ENCODE assay signal across 10 mouse cellular contexts in the genomic region with DNA sequence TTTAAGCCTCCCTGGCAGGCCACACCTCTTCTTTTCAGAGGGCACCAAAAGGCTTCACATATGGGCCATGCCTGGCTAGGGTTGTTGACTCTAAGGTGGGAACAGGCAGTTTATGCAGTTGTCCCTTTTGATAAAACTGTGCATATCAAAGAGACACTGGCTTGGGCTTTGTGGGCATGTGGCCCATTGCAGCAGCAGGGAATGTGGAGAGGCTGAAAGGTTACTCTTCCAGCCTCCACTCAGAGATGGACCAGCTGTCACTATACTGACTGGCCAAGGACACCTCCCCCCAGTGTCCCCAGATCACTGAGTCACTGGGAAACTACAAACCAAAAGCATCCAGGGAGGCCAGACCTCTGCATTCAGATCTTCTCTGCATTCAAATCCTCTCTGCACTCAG.
DNase-seq lines count a peak whose midpoint lies in the region; ATAC-seq and TF ChIP-seq lines count a peak whose summit lies in the region.
"Had no signal": no experiment of that assay in that cellular context is flagged by ENCODE, and none has a peak within 500 bp of the region (broad histone marks: within the 10 kb centered on the region; RNA-seq: fewer than 3 reads in every experiment).

No protein-coding gene starts in this region.

- no peak for TF ChIP-seq POLR2A in heart, adult 2 months (IDR thresholded peaks at IDR 0.05; ENCODE audit: insufficient read depth, low read depth, low read length)

- H3K4me1 ChIP-seq in heart, adult 2 months (ENCODE audit: control insufficient read depth, insufficient read depth, low read length): no peaks in the 10 kb centered on the region
- H3K4me1 ChIP-seq in heart, embryonic 12.5 days (replicated peaks): no peaks in the 10 kb centered on the region
- H3K4me1 ChIP-seq in forebrain, embryonic 14.5 days (ENCODE audit: control insufficient read depth, insufficient read depth, low read length): peaks cover 39% of the 10 kb centered on the region
- H3K4me1 ChIP-seq in midbrain, postnatal 0 days (ENCODE audit: insufficient read depth, low read length): 0 out of 2 replicates have a peak, but pooled peaks cover 8% of the 10 kb centered on the region

- intact Hi-C loops in heart, adult 2 months (cut with DNase I): no loop called here

- no peak for TF ChIP-seq CTCF in heart, adult 2 months (IDR thresholded peaks at IDR 0.05)
- TF ChIP-seq CTCF in midbrain, postnatal 0 days (IDR thresholded peaks at IDR 0.05): no peak

- H3K27ac ChIP-seq in heart, adult 2 months: no peak overlapping the region
- no peak overlapping the region for H3K27ac ChIP-seq in heart, embryonic 12.5 days (ENCODE audit: poor library complexity, severe bottlenecking)
- peak overlapping the region; percentile 85 for H3K27ac ChIP-seq in forebrain, embryonic 14.5 days (ENCODE audit: low read depth, low read length)
- no peak overlapping the region for H3K27ac ChIP-seq in midbrain, postnatal 0 days (ENCODE audit: low read depth, low read length)
- H3K27ac ChIP-seq: kidney, postnatal 0 days had no signal

- ATAC-seq in heart, embryonic 12.5 days (ENCODE audit: insufficient number of reproducible peaks, low FRiP score): no peak
- ATAC-seq in forebrain, embryonic 14.5 days: no peak
- no peak for ATAC-seq in midbrain, postnatal 0 days (ENCODE audit: low FRiP score)
- ATAC-seq in megakaryocyte, adult 5-6 weeks (ENCODE audit: poor library complexity, severe bottlenecking): no peak

- H3K27me3 ChIP-seq in heart, adult 2 months (ENCODE audit: control insufficient read depth, insufficient read depth, low read length): no peaks in the 10 kb centered on the region
- H3K27me3 ChIP-seq in heart, embryonic 12.5 days (replicated peaks): peaks cover 11% of the 10 kb centered on the region; the same call in 1 of the 2 replicates
- H3K27me3 ChIP-seq in forebrain, embryonic 14.5 days (replicated peaks; ENCODE audit: control insufficient read depth, insufficient read depth, low read length): no peaks in the 10 kb centered on the region
- H3K27me3 ChIP-seq in midbrain, postnatal 0 days (ENCODE audit: insufficient read depth, low read length): no peaks in the 10 kb centered on the region

- TF ChIP-seq EP300 in heart, adult 2 months (IDR thresholded peaks at IDR 0.05; ENCODE audit: insufficient read depth, low read depth, low read length): no peak

- no peaks in the 10 kb centered on the region for H3K9me3 ChIP-seq in heart, embryonic 12.5 days (replicated peaks)
- H3K9me3 ChIP-seq in forebrain, embryonic 14.5 days (replicated peaks; ENCODE audit: control insufficient read depth, low read length): no peaks in the 10 kb centered on the region
- H3K9me3 ChIP-seq in midbrain, postnatal 0 days (ENCODE audit: low read length): no peaks in the 10 kb centered on the region

- H3K9ac ChIP-seq in heart, adult 2 months (ENCODE audit: low read depth, low read length): no peak overlapping the region
- H3K9ac ChIP-seq in heart, embryonic 12.5 days: no peak overlapping the region
- H3K9ac ChIP-seq in forebrain, embryonic 14.5 days (ENCODE audit: low read length): no peak overlapping the region
- H3K9ac ChIP-seq in midbrain, postnatal 0 days (replicated peaks; ENCODE audit: low read length, poor library complexity, severe bottlenecking): no peak overlapping the region

- H3K36me3 ChIP-seq in heart, adult 2 months (ENCODE audit: control insufficient read depth, insufficient read depth, low read length): no peaks in the 10 kb centered on the region
- no peaks in the 10 kb centered on the region for H3K36me3 ChIP-seq in heart, embryonic 12.5 days
- no peaks in the 10 kb centered on the region for H3K36me3 ChIP-seq in forebrain, embryonic 14.5 days (ENCODE audit: control insufficient read depth, insufficient read depth, low read length)
- H3K36me3 ChIP-seq in midbrain, postnatal 0 days (ENCODE audit: insufficient read depth, low read length): no peaks in the 10 kb centered on the region

- H3K4me2 ChIP-seq in heart, embryonic 12.5 days: no peak overlapping the region
- no peak overlapping the region for H3K4me2 ChIP-seq in forebrain, embryonic 14.5 days (ENCODE audit: low read length)
- H3K4me2 ChIP-seq in midbrain, postnatal 0 days (ENCODE audit: low read depth, low read length, poor library complexity, severe bottlenecking): no peak overlapping the region

- no peak overlapping the region for H3K4me3 ChIP-seq in heart, adult 2 months
- no peak overlapping the region for H3K4me3 ChIP-seq in heart, embryonic 12.5 days
- H3K4me3 ChIP-seq in forebrain, embryonic 14.5 days (ENCODE audit: low read depth, low read length): no peak overlapping the region
- no peak overlapping the region for H3K4me3 ChIP-seq in midbrain, postnatal 0 days (ENCODE audit: low read depth, low read length)

- H3K79me2 ChIP-seq in heart, adult 2 months (replicated peaks; ENCODE audit: control insufficient read depth, insufficient read depth, low read length): no peaks in the 10 kb centered on the region

- DNase-seq in heart, adult 2 months: peak; percentile 15 to 27
- DNase-seq in lung, postnatal 36 days: peak; percentile 31
- DNase-seq in lung, postnatal 14 days: no peak
- DNase-seq in forebrain, embryonic 14.5 days (ENCODE audit: low spot score): no peak
- DNase-seq in midbrain, postnatal 0 days (ENCODE audit: low spot score): peak; percentile 39
- DNase-seq in right cerebral cortex, adult 2 months (ENCODE audit: low spot score in 2 of 2): no peak
- DNase-seq: adrenal gland, postnatal 10 days had no signal

Comparison
In these comparisons a context has a peak if more than half of its experiments do, and no peak if none do; other contexts are left out.
1. DNase-seq: peak in heart, adult 2 months (2 of 2), lung, postnatal 36 days (single experiment) and midbrain, postnatal 0 days (single experiment); none in lung, postnatal 14 days (single experiment), forebrain, embryonic 14.5 days (single experiment) and right cerebral cortex, adult 2 months (0 of 2).